Mouse (Mus musculus) liver, embryonic 14.5 days (tissue): ENCODE data around the gene Cic. TPM values are rescaled to one million over a fixed set of nuclear protein-coding genes. Genes with fewer than 3 reads are reported as not detected.

Source experiments
- ATAC-seq: fragments of 200-750 bp; cut with Nextera tagmentation; 2 replicates; pipeline ENCODE4 v1.8.0; 2017; ENCODE audit warnings: moderate number of reproducible peaks, mild to moderate bottlenecking, moderate library complexity; ENCODE audit not compliant: insufficient read depth
- DNase-seq, 3 experiments: peaks; one replicate each; pipeline ENCODE4 v3.0.0-alpha.2; 2012 to 2013; ENCODE audit warnings: low read depth in 3 of 3, low spot score in 3 of 3
- H3K27ac ChIP-seq: fragments of 300-500 bp; sonication (generic); 2 replicates; pipeline ENCODE4 v1.5.1; 2014; ENCODE audit warnings: moderate library complexity, mild to moderate bottlenecking, control low read depth, inconsistent platforms
- H3K27me3 ChIP-seq: fragments of 300-500 bp; sonication (generic); 2 replicates; pipeline ENCODE4 v1.6.1; 2014; ENCODE audit warnings: mild to moderate bottlenecking, low read length, moderate library complexity; ENCODE audit not compliant: control insufficient read depth, insufficient read depth
- H3K36me3 ChIP-seq: fragments of 300-500 bp; sonication (generic); replicated peaks from 2 replicates; pipeline ENCODE4 v1.6.1; 2014; ENCODE audit warnings: low read depth; ENCODE audit not compliant: control insufficient read depth, insufficient read depth
- H3K4me1 ChIP-seq, 2 experiments: fragments of 200-500 bp in 1 of 2; fragments of 300-500 bp in 1 of 2; sonication (generic) in 1 of 2; replicated peaks; 2 replicates each; pipeline ENCODE4 v1.6.1; 2012 to 2014; ENCODE audit warnings: antibody characterized with exemption in 1 of 2, inconsistent platforms in 1 of 2, low read length in 1 of 2; ENCODE audit not compliant: control insufficient read depth in 2 of 2, insufficient read depth in 2 of 2
- H3K4me2 ChIP-seq: fragments of 300-500 bp; sonication (generic); 2 replicates; pipeline ENCODE4 v1.6.1; 2014; ENCODE audit warnings: low read depth, mild to moderate bottlenecking, control low read depth, moderate library complexity
- H3K4me3 ChIP-seq, 2 experiments: fragments of 200-500 bp in 1 of 2; fragments of 300-500 bp in 1 of 2; sonication (generic) in 1 of 2; 2 replicates each; pipeline ENCODE4 v1.5.1; 2012 to 2014; ENCODE audit warnings: low read depth in 2 of 2, low read length in 2 of 2, mild to moderate bottlenecking in 2 of 2, control low read depth in 1 of 2, inconsistent platforms in 1 of 2, moderate library complexity in 1 of 2; ENCODE audit not compliant: insufficient read depth in 1 of 2
- H3K9ac ChIP-seq: fragments of 300-500 bp; sonication (generic); replicated peaks from 2 replicates; pipeline ENCODE4 v1.6.1; 2014; ENCODE audit warnings: mild to moderate bottlenecking, control low read depth, moderate library complexity
- H3K9me3 ChIP-seq: fragments of 300-500 bp; sonication (generic); 2 replicates; pipeline ENCODE4 v1.6.1; 2016; ENCODE audit warnings: low read length, mixed read lengths; ENCODE audit not compliant: control insufficient read depth
- CTCF ChIP-seq: IDR thresholded peaks from 2 replicates; pipeline ENCODE4 v1.5.1; 2016; ENCODE audit warnings: antibody characterized with exemption, low read depth, control low read depth
- EP300 ChIP-seq: IDR thresholded peaks from 2 replicates; pipeline ENCODE4 v1.6.1; 2016; ENCODE audit warnings: antibody characterized with exemption, low read depth
- WGBS: fragments of 180-500 bp; shearing (Covaris S2); extraction: QIAGEN DNeasy Blood & Tissue Kit; methylation state at CpG from one replicate; pipeline ENCODE4 v1.1.7; 2014; ENCODE audit not compliant: insufficient replicate concordance; 5-methylcytosine and 5-hydroxymethylcytosine counted together
- polyA plus RNA-seq, 2 experiments: library from polyadenylated mRNA; depleted of rRNA in 1 of 2; stranded (reverse) in 1 of 2; unstranded in 1 of 2; fragments of >200 nt; fragmentation: Nextera tagmentation in 1 of 2; extraction: Ambion mirVana in 1 of 2; gene quantifications; 2 replicates each; pipeline versions ENCODE4 v1.2.1 to v1.2.3; 2012 to 2014

The Cic gene
- polyA plus RNA-seq, 2 experiments, result 9.7 to 14.8 TPM

GRCm38 (mm10) chr7:25303003-25303684 lies 35.6 kb downstream of the Cic start:
- Histone ChIP-seq H3K4me1 (no peaks in the 10 kb centered on the region), H3K9me3 (no peaks in the 10 kb centered on the region), H3K27ac (no peak overlapping the region), H3K9ac (no peak overlapping the region), H3K4me3 (no peak overlapping the region), H3K36me3 (no peaks in the 10 kb centered on the region), H3K27me3 (peaks cover 27% of the 10 kb centered on the region), H3K4me2 (no peak overlapping the region)
- no peak for ATAC-seq
- no peak for DNase-seq
- TF ChIP-seq CTCF (no peak), EP300 (no peak)
- 47% methylated on average over 9 of the region's 9 CpGs for WGBS

- 59% methylated on average over 3 of the region's 3 CpGs for WGBS
- no peak overlapping the region for H3K27ac ChIP-seq
- no peak overlapping the region for H3K9ac ChIP-seq
- H3K4me1 ChIP-seq, result no peaks in the 10 kb centered on the region
- no peak overlapping the region for H3K4me3 ChIP-seq
- no peaks in the 10 kb centered on the region for H3K9me3 ChIP-seq
- TF ChIP-seq EP300 (no peak), CTCF (no peak)
- peaks cover 27% of the 10 kb centered on the region for H3K27me3 ChIP-seq
- no peak overlapping the region for H3K4me2 ChIP-seq
- no peak for DNase-seq
- no peaks in the 10 kb centered on the region for H3K36me3 ChIP-seq
- no peak for ATAC-seq
Observed at GRCm38 (mm10) chr7:25303685-25304006, 36.1 kb downstream of the Cic start.

DNA sequence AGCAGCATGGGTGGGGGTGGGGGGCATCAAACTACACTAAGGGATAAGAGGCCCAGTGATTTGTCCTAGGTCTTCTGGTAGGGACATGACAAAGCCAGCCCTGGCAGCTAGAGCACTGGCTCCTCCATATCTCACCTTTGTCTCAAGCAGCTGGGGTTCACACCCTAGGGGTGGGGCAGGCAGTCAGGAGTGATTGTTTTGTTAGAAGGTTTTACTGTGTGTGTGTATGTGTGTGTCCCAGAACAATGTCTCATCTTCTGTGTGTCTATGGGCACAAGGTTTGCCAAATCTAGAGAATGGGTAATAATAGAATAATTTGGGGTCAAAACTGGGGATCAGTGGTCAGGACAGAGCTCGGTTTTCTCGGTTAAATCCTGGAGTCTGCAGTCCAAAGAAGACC lies 38.0 kb downstream of the Cic start:
- H3K4me3 ChIP-seq, result no peak overlapping the region
- H3K4me2 ChIP-seq, result peak overlapping the region; percentile 49
- no peaks in the 10 kb centered on the region for H3K36me3 ChIP-seq
- TF ChIP-seq EP300 (no peak), CTCF (no peak)
- no peak for ATAC-seq
- WGBS, result 0% methylated on average over 2 of the region's 2 CpGs
- no peak overlapping the region for H3K9ac ChIP-seq
- no peaks in the 10 kb centered on the region for H3K9me3 ChIP-seq
- no peak for DNase-seq
- no peaks in the 10 kb centered on the region for H3K4me1 ChIP-seq
- H3K27ac ChIP-seq, result no peak overlapping the region
- H3K27me3 ChIP-seq, result peaks cover 29% of the 10 kb centered on the region

DNA sequence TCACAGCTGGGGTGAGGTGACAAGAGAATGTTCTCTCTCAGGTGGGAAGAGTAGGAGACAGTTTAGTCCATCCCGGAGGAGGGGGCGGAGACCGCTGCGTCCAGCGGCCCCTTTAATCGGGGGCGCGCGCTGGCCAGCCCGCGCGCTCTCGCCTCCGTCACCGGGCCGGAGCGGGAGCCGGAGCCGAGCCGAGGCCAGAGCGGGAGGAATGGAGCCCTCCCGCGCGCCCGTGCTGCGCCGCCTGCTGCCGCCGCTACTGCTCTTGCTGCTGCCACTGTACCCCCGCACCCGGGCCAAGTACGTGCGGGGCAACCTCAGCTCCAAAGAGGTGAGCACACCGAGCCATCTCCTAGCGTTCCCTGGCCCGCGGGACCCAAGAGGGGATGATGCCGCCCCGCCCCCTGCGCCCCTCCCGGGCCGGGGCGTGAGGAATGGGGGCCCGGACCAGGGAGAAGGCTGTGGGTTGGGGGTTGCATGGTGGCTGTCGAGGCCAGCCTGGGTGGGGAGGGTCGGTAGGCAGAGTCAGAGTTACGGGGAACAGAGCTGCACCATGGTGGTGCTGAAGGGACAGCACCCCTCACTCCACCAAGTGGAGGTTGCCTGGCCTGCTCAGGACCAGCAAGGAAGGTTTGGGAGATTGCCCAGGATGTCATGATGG lies 38.6 kb downstream of the Cic start, which contains the start of gene Tmem145:
Gene Tmem145, plus strand, starts transcription at position 151 of the 658 bp plus-strand sequence.
- H3K4me3 ChIP-seq, result peak within 1 kb of the TSS; percentile 11 to 44; a peak in 3 of 4 replicates
- TF ChIP-seq EP300 (no peak), CTCF (no peak)
- peak within 1 kb of the TSS; percentile 49 for H3K4me2 ChIP-seq
- no peaks in the 10 kb centered on the region for H3K9me3 ChIP-seq
- H3K4me1 ChIP-seq, result no peaks in the 10 kb centered on the region
- H3K27me3 ChIP-seq, result peaks cover 32% of the 10 kb centered on the region
- no peaks in the 10 kb centered on the region for H3K36me3 ChIP-seq
- ATAC-seq (no peak), DNase-seq (no peak)
- H3K27ac ChIP-seq, result no peak within 1 kb of the TSS
- WGBS, result 1% methylated on average over 46 of the region's 47 CpGs
- no peak within 1 kb of the TSS for H3K9ac ChIP-seq

- ATAC-seq (no peak), DNase-seq (no peak)
- no peak overlapping the region for H3K4me2 ChIP-seq
- no peaks in the 10 kb centered on the region for H3K36me3 ChIP-seq
- H3K4me3 ChIP-seq, result no peak overlapping the region
- H3K4me1 ChIP-seq, result no peaks in the 10 kb centered on the region
- TF ChIP-seq EP300 (no peak), CTCF (no peak)
- 40% methylated on average over 2 of the region's 2 CpGs for WGBS
- H3K27ac ChIP-seq, result no peak overlapping the region
- H3K9me3 ChIP-seq, result no peaks in the 10 kb centered on the region
- H3K9ac ChIP-seq, result no peak overlapping the region
- H3K27me3 ChIP-seq, result peaks cover 36% of the 10 kb centered on the region
Observed at GRCm38 (mm10) chr7:25306614-25306996, 39.1 kb downstream of the Cic start.
